Mouse (Mus musculus) neural tube, postnatal 0 days (tissue): ENCODE results near the gene Specc1. TPM values are rescaled to one million over a fixed set of nuclear protein-coding genes. Genes with fewer than 3 reads are reported as not detected.

ENCODE experiments used
- polyA plus RNA-seq: library from polyadenylated mRNA; unstranded; fragments of >200 nt; fragmentation: Nextera tagmentation; extraction: Ambion mirVana; gene quantifications from 2 replicates; pipeline ENCODE4 v1.2.1, GENCODE M21; 2015

Specc1 gene
- polyA plus RNA-seq, result 18.7 and 22.0 TPM in 2 replicates

GRCm38 (mm10) chr11:61956572-61957295 lies at the start of gene Specc1:
Gene Specc1 (plus strand): TSS chr11:61956763.

GRCm38 (mm10) chr11:61930098-61930517 lies 26.5 kb upstream of the Specc1 start, which contains the start of gene Akap10:
Gene Akap10 (minus strand): TSS chr11:61930252.

GRCm38 (mm10) chr11:62248401-62249244 lies 292.1 kb downstream of the Specc1 start, which contains the start of gene Adora2b:
Gene Adora2b (plus strand): TSS chr11:62248984.

Other genes starting within 250 kb of the Specc1 start
- 0.15 TPM in 1 of 2 replicates, not detected in the other for gene Slc5a10, start 235.9 kb upstream of the Specc1 start, polyA plus RNA-seq
- gene Prpsap2, start 194.7 kb upstream of the Specc1 start, polyA plus RNA-seq, result 36.1 and 39.7 TPM in 2 replicates
- gene Ulk2, start 101.7 kb upstream of the Specc1 start, polyA plus RNA-seq, result 27.9 and 29.8 TPM in 2 replicates
- gene Akap10, start 26.5 kb upstream of the Specc1 start, polyA plus RNA-seq, result 7.9 and 9.1 TPM in 2 replicates